Mouse (Mus musculus): Measurements from ENCODE around the gene Lpcat2b. TPM values are rescaled to one million over a fixed set of nuclear protein-coding genes. Genes with fewer than 3 reads are reported as not detected.
"Not testable (repeated sequence)": the region's sequence is repeated elsewhere in the genome, so short reads cannot be mapped to it uniquely, and the experiment has no call there.

Gene Lpcat2b
- not detected in 2 replicates for polyA plus RNA-seq (2015; fragmentation: Nextera tagmentation; extraction: Ambion mirVana)

DNA sequence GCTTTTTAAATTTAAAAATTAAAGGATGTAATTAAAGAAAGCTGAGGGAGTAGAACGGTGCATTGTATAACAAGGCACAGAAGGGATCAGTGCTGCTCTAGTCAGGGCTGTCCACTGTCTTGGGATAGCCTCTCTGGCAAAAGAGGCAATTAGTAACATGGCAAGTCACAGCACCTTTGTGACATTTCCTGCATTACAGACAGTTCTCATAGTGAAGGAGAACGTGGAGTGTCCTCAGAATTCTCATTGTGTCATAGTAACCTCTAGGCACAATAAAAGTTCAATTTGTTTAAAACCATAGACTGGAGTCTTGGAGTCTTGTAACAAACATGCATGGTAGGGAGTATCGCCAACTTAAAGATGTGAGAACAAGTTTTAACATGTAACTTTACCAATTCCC, at the start of gene Lpcat2b:
Lpcat2b (plus strand) TSS at position 301 of the 400 bp plus-strand sequence.
- no peak within 1 kb of the TSS for H3K27ac ChIP-seq (ENCODE audit: low read length)
- no peaks in the 10 kb centered on the region for H3K27me3 ChIP-seq (ENCODE audit: control insufficient read depth, insufficient read depth, low read depth, low read length)
- no peak for ATAC-seq (ENCODE audit: low read depth)

GRCm38 (mm10) chr5:107386448-107386847, 44.9 kb upstream of the Lpcat2b start:
- H3K4me1 ChIP-seq (replicated peaks; ENCODE audit: control insufficient read depth, insufficient read depth, low read length); H3K9me3 ChIP-seq (ENCODE audit: control insufficient read depth, low read length); H3K9ac ChIP-seq (ENCODE audit: low read length); H3K27ac ChIP-seq (ENCODE audit: low read length); H3K27me3 ChIP-seq (ENCODE audit: control insufficient read depth, insufficient read depth, low read depth, low read length); H3K4me3 ChIP-seq (ENCODE audit: low read length); H3K36me3 ChIP-seq (ENCODE audit: control insufficient read depth, insufficient read depth, low read length); ATAC-seq (ENCODE audit: low read depth); H3K4me2 ChIP-seq (ENCODE audit: low read depth, low read length): not testable (repeated sequence)

More for the DNA sequence above, at the start of gene Lpcat2b:
- Histone ChIP-seq H3K4me2 (ENCODE audit: low read depth, low read length) (no peak within 1 kb of the TSS), H3K9me3 (ENCODE audit: control insufficient read depth, low read length) (no peaks in the 10 kb centered on the region), H3K36me3 (ENCODE audit: control insufficient read depth, insufficient read depth, low read length) (no peaks in the 10 kb centered on the region), H3K4me1 (replicated peaks; ENCODE audit: control insufficient read depth, insufficient read depth, low read length) (no peaks in the 10 kb centered on the region), H3K9ac (ENCODE audit: low read length) (no peak within 1 kb of the TSS), H3K4me3 (ENCODE audit: low read length) (no peak within 1 kb of the TSS)
- WGBS, result 77% methylated on average over 3 of the region's 3 CpGs

DNA sequence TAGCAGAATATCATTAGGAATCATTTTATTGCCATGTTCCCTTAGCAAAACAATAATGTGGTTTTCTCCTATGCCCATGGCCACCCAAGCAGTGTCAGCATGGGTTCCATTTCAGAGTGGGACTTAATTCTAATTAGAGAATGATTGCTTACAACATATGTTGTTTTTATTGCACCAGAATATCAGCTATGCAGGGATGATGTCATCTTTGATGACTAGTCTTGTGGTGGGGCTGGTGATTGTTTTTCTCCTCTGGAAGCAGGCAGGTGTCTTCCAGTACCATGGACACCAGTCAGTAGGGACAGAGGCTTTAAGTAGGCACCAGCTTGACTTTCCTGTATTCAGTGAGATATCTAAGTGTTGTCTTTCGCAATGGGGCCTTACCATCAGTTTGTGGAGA, 43.6 kb upstream of the Lpcat2b start:
- no peaks in the 10 kb centered on the region for H3K27me3 ChIP-seq (ENCODE audit: control insufficient read depth, insufficient read depth, low read depth, low read length)
- no peak for ATAC-seq (ENCODE audit: low read depth)
- no peak overlapping the region for H3K9ac ChIP-seq (ENCODE audit: low read length)
- no peaks in the 10 kb centered on the region for H3K9me3 ChIP-seq (ENCODE audit: control insufficient read depth, low read length)
- no peak overlapping the region for H3K27ac ChIP-seq (ENCODE audit: low read length)
- H3K4me2 ChIP-seq (ENCODE audit: low read depth, low read length), result no peak overlapping the region
- no peak overlapping the region for H3K4me3 ChIP-seq (ENCODE audit: low read length)
- 0 out of 2 replicates have a peak, but pooled peaks cover 2% of the 10 kb centered on the region for H3K36me3 ChIP-seq (ENCODE audit: control insufficient read depth, insufficient read depth, low read length)
- WGBS, result 90% methylated on average over 1 of the region's 1 CpGs
- H3K4me1 ChIP-seq (replicated peaks; ENCODE audit: control insufficient read depth, insufficient read depth, low read length), result no peaks in the 10 kb centered on the region

DNA sequence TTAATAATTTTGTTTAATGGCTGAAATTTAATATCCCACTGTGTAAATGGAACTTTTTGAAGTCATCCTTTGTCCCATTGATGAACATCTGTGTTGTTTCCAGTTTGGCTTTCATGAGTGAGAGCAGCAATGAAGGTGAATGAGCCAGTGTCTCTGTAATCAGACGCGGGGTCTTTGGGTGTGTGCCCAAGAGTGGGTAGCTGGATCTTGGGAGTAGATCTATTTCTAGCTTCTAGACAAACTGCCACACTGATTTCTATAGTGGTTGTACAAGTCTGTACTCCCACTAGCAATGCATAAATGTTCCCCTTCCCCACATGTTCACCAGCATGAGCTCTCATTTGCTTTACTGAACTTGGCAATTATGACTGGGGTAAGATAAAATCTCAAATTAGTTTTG, 42.0 kb upstream of the Lpcat2b start:
- Histone ChIP-seq H3K27ac (ENCODE audit: low read length) (no peak overlapping the region), H3K4me1 (replicated peaks; ENCODE audit: control insufficient read depth, insufficient read depth, low read length) (no peaks in the 10 kb centered on the region), H3K9ac (ENCODE audit: low read length) (no peak overlapping the region), H3K4me3 (ENCODE audit: low read length) (no peak overlapping the region), H3K4me2 (ENCODE audit: low read depth, low read length) (no peak overlapping the region), H3K27me3 (ENCODE audit: control insufficient read depth, insufficient read depth, low read depth, low read length) (no peaks in the 10 kb centered on the region), H3K9me3 (ENCODE audit: control insufficient read depth, low read length) (no peaks in the 10 kb centered on the region), H3K36me3 (ENCODE audit: control insufficient read depth, insufficient read depth, low read length) (no peaks in the 10 kb centered on the region)
- 85% methylated on average over 2 of the region's 2 CpGs for WGBS
- no peak for ATAC-seq (ENCODE audit: low read depth)

DNA sequence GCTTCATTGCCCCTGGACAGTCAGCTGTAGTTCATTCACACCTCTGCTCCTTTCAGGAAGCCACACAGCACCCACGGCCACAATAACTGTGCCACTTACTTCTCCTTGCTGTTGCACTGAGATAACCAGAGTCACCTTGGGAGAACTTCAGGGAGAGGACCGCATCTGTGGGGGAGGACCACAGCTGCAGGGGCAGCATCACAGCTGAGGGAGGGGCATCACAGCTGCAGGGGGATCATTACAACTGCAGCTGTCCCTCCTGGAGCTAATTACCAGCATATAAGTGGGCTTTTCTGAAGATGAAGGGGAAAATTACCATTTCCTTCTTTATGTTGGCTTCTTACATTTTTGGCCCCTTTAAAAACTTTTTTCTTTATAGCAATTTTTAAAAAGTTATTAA, 36.9 kb upstream of the Lpcat2b start:
- no peak for ATAC-seq (ENCODE audit: low read depth)
- Histone ChIP-seq H3K36me3 (ENCODE audit: control insufficient read depth, insufficient read depth, low read length) (no peaks in the 10 kb centered on the region), H3K27me3 (ENCODE audit: control insufficient read depth, insufficient read depth, low read depth, low read length) (no peaks in the 10 kb centered on the region), H3K9me3 (ENCODE audit: control insufficient read depth, low read length) (no peaks in the 10 kb centered on the region), H3K27ac (ENCODE audit: low read length) (no peak overlapping the region), H3K4me2 (ENCODE audit: low read depth, low read length) (no peak overlapping the region), H3K9ac (ENCODE audit: low read length) (no peak overlapping the region), H3K4me1 (replicated peaks; ENCODE audit: control insufficient read depth, insufficient read depth, low read length) (no peaks in the 10 kb centered on the region), H3K4me3 (ENCODE audit: low read length) (no peak overlapping the region)
- 59% methylated on average over 2 of the region's 2 CpGs for WGBS

GRCm38 (mm10) chr5:107402436-107402835, 28.9 kb upstream of the Lpcat2b start, which contains the start of gene Ephx4:
Gene Ephx4 (plus strand): TSS chr5:107402736.
- H3K4me1 ChIP-seq (replicated peaks; ENCODE audit: control insufficient read depth, insufficient read depth, low read length), result peaks cover 7% of the 10 kb centered on the region
- no peak within 1 kb of the TSS for H3K27ac ChIP-seq (ENCODE audit: low read length)
- peak within 1 kb of the TSS; percentile 63 for H3K4me3 ChIP-seq (ENCODE audit: low read length)
- 17% methylated on average over 5 of the region's 5 CpGs for WGBS
- H3K4me2 ChIP-seq (ENCODE audit: low read depth, low read length), result peak within 1 kb of the TSS; percentile 97
- peaks cover 24% of the 10 kb centered on the region for H3K27me3 ChIP-seq (ENCODE audit: control insufficient read depth, insufficient read depth, low read depth, low read length)
- no peak for ATAC-seq (ENCODE audit: low read depth)
- H3K9me3 ChIP-seq (ENCODE audit: control insufficient read depth, low read length), result no peaks in the 10 kb centered on the region
- H3K36me3 ChIP-seq (ENCODE audit: control insufficient read depth, insufficient read depth, low read length), result no peaks in the 10 kb centered on the region
- H3K9ac ChIP-seq (ENCODE audit: low read length), result peak within 1 kb of the TSS; percentile 69

DNA sequence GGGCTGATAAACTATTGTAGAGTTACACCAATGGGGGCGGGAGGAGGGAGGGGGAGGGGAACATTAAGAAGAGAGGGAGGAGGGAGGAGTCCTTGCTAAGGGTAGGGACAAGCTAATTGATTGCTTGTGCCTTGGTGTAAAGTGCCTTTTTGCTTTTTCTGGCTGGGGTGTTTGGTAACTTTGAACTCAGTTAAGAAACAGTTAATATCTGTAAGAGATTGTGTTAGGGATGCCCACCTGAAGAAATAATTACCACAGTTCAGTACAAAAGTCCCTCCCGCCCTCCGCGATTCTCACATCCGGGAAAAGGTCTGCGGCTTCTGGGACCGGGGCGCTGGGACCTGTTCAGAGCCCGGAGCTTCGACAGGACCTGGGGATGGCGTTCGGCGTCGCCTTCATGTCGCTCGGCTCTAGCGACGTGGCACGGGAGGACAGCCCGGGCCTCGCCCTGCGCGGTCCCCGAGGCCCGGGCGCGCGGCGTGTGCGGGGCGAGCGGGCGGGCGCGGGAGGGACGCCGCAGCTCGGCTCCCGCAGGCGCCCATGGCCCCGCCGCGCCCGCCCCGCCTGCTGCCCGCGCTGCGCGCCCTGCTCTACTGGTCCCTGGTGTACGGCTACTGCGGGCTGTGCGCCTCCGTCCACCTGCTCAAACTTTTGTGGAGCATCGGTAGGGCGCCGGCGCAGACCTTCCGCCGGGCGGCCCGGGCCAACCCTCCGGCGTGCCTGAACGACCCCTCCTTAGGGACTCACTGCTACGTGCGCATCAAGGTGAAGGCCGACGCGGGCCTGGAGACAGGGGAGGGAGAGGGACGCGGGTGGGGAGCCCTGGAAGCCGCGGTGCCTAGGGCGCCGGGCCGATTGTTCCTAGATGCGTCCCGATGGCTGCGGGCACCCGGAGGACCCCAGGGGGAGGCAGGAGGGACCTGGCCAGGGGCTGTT, 28.1 kb upstream of the Lpcat2b start:
- H3K4me1 ChIP-seq (replicated peaks; ENCODE audit: control insufficient read depth, insufficient read depth, low read length), result peaks cover 7% of the 10 kb centered on the region
- peak overlapping the region; percentile 69 for H3K9ac ChIP-seq (ENCODE audit: low read length)
- H3K4me3 ChIP-seq (ENCODE audit: low read length), result peak overlapping the region; percentile 63
- no peak overlapping the region for H3K27ac ChIP-seq (ENCODE audit: low read length)
- H3K4me2 ChIP-seq (ENCODE audit: low read depth, low read length), result peak overlapping the region; percentile 97
- ATAC-seq (ENCODE audit: low read depth), result peak; percentile 84
- under 1% methylated on average over 75 of the region's 80 CpGs for WGBS
- no peaks in the 10 kb centered on the region for H3K36me3 ChIP-seq (ENCODE audit: control insufficient read depth, insufficient read depth, low read length)
- H3K27me3 ChIP-seq (ENCODE audit: control insufficient read depth, insufficient read depth, low read depth, low read length), result peaks cover 24% of the 10 kb centered on the region
- no peaks in the 10 kb centered on the region for H3K9me3 ChIP-seq (ENCODE audit: control insufficient read depth, low read length)

DNA sequence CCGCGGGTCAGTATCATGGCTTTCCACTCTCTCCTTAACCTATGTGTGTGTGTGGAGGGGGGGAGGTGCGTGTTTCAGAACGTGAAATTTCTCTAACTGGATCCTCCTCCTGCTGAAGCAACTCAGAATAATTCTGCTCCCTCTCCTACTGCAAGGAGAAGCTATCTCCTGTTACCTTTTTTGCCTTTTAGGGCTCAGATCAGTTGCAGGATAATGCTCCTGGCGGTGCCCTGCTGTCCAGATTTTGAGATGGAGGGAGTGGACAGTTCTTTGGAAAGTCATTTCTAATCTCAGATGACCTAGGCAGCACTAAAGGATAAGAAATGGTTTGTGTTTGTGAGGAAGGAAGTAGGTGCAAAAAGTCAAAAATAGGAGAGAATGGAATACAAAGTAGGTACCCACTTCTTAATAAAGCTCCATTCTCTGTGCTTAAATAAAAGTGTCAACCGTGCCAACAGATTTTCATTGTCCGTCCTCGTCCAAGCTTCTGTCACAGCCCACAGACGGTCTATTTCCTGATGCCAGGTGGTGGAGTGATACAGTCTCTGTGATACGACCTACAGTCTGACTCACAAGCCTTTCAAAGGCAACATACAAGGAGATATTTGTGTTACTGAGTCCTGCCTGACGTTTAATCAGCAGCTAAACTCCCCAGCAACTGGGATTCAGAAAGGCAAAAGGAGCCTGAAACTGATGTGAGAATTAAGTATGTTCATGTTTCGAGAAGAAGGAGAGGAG, 27.2 kb upstream of the Lpcat2b start:
- peak overlapping the region; percentile 69 for H3K9ac ChIP-seq (ENCODE audit: low read length)
- no peak overlapping the region for H3K27ac ChIP-seq (ENCODE audit: low read length)
- 32% methylated on average over 11 of the region's 12 CpGs for WGBS
- H3K36me3 ChIP-seq (ENCODE audit: control insufficient read depth, insufficient read depth, low read length), result no peaks in the 10 kb centered on the region
- H3K4me3 ChIP-seq (ENCODE audit: low read length), result peak overlapping the region; percentile 63
- no peak for ATAC-seq (ENCODE audit: low read depth)
- H3K27me3 ChIP-seq (ENCODE audit: control insufficient read depth, insufficient read depth, low read depth, low read length), result peaks cover 24% of the 10 kb centered on the region
- H3K4me1 ChIP-seq (replicated peaks; ENCODE audit: control insufficient read depth, insufficient read depth, low read length), result peaks cover 7% of the 10 kb centered on the region
- H3K4me2 ChIP-seq (ENCODE audit: low read depth, low read length), result peak overlapping the region; percentile 97
- no peaks in the 10 kb centered on the region for H3K9me3 ChIP-seq (ENCODE audit: control insufficient read depth, low read length)

DNA sequence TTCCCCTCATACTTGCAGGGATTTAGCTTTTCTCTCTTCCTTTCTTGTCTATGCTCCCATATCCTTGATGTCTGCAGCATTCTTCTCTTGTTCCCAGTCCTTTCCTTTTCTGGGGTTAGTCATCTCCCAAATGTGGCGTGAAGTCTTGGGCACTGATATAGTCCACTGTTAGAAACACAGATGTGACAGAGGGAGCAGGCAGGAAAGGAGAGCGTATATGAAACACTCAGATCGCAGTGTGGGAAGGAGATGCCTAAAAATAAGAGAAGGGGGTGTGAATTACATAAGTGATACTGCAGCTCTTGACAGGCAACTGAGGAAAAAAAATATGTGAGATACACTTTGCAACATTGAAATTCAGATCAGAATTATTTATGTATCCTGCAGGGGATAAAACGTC, 26.0 kb upstream of the Lpcat2b start:
- H3K27ac ChIP-seq (ENCODE audit: low read length), result no peak overlapping the region
- H3K36me3 ChIP-seq (ENCODE audit: control insufficient read depth, insufficient read depth, low read length), result no peaks in the 10 kb centered on the region
- H3K9ac ChIP-seq (ENCODE audit: low read length), result no peak overlapping the region
- no peaks in the 10 kb centered on the region for H3K9me3 ChIP-seq (ENCODE audit: control insufficient read depth, low read length)
- peaks cover 24% of the 10 kb centered on the region for H3K27me3 ChIP-seq (ENCODE audit: control insufficient read depth, insufficient read depth, low read depth, low read length)
- H3K4me3 ChIP-seq (ENCODE audit: low read length), result no peak overlapping the region
- no peak for ATAC-seq (ENCODE audit: low read depth)
- WGBS, result 69% methylated on average over 4 of the region's 4 CpGs
- peaks cover 7% of the 10 kb centered on the region for H3K4me1 ChIP-seq (replicated peaks; ENCODE audit: control insufficient read depth, insufficient read depth, low read length)
- no peak overlapping the region for H3K4me2 ChIP-seq (ENCODE audit: low read depth, low read length)

All from lung, embryonic 16.5 days (tissue).